Mouse (Mus musculus) CD4-positive, CD25-positive, alpha-beta regulatory T cell, adult 9 weeks (primary cell): ENCODE measurements around the gene Calhm1. TPM values are rescaled to one million over a fixed set of nuclear protein-coding genes. Genes with fewer than 3 reads are reported as not detected.

ENCODE experiments used
- polyA plus RNA-seq: library from polyadenylated mRNA; unstranded; fragments of 100-300 nt; shearing (Covaris generic); gene quantifications from one replicate; pipeline ENCODE4 v1.2.1, GENCODE M21; 2017

Gene Calhm1
- polyA plus RNA-seq = not detected

DNA sequence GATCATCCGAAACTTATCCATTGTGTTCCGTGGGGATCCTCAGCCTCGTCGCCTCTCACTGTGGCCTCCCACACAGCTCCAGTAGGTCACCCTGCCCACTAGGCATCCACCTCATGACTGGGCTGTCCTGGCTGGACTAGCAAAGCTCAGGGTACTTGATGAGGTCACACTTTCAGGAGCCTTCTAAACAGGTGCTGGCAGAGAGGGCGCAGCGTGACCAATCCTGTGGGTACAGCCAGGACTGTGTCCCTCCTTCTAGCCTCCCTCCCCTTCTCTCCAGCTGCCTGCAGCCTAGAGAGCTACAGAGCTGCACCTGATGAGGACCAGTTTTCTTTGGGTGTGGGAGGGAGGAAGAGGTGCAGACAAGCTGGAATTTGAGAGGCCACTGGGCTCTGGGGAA, at the start of gene Calhm1:
TSS of gene Calhm1 (minus strand) at position 101 of the 400 bp plus-strand sequence.

DNA sequence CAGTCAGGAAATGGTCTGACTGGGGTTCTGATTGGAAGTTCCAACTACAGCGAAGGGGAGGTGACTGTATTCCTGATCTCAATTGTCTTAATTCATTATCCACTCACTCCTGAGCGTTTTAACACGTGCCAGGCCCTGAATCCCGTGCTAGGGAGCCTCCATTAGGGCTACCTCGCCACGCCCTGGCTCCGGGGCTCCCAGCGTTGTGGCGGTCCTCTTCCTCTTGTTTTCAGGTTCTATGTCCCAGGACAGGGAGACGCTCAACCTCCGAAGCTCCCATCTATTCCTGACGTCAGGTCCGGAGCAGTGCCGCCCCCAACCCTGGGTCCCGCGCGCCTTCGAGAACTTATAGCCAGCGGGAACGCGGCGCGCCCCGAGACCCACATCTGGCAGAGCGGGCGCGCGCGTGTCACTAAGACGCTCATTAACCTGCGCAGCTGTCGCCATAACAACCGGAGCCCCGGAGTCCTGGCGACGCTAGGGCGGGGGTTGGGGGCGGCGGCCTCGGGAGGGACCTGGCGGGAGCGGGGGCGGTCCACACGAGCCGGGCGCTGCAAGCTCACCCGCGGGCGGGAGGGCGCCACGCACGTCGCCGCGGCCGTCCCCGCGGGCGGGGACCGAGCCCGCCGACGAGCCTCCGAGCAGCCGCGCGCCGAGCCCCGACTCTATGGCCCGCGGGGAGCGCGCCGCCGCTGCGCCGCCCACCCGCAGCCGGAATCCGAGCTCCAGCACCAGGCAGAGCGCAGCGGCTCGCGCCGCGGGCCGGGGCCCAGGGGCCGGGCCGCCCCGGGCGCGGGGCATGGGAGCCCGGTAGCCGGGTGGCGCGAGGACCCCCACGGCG, 34.6 kb upstream of the Calhm1 start, which contains the start of gene Neurl1a:
TSS of gene Neurl1a (plus strand) at position 390 of the 841 bp plus-strand sequence.

GRCm38 (mm10) chr19:47157664-47158063, 13.6 kb upstream of the Calhm1 start, which contains the start of gene Calhm3:
Calhm3 (minus strand) TSS chr19:47157764.

GRCm38 (mm10) chr19:47137771-47138421, 6.2 kb downstream of the Calhm1 start, which contains the start of gene Calhm2:
Calhm2 (minus strand) TSS chr19:47138294.

Other genes starting within 250 kb of the Calhm1 start
- not detected for gene Ina, start 129.6 kb downstream of the Calhm1 start, polyA plus RNA-seq
- 68.4 TPM for gene Nt5c2, start 129.1 kb downstream of the Calhm1 start, polyA plus RNA-seq
- 5.4 TPM for gene Pcgf6, start 93.3 kb downstream of the Calhm1 start, polyA plus RNA-seq
- gene Taf5, start 76.5 kb downstream of the Calhm1 start, polyA plus RNA-seq = 1.2 TPM
- gene Usmg5, start 53.6 kb downstream of the Calhm1 start, polyA plus RNA-seq = 388 TPM
- 25.1 TPM for gene Pdcd11, start 53.5 kb downstream of the Calhm1 start, polyA plus RNA-seq
- 25.8 TPM for gene Calhm2, start 6.0 kb downstream of the Calhm1 start, polyA plus RNA-seq
- not detected for gene Calhm3, start 13.5 kb upstream of the Calhm1 start, polyA plus RNA-seq
- gene Neurl1a, start 34.6 kb upstream of the Calhm1 start, polyA plus RNA-seq = not detected